Mouse (Mus musculus): ENCODE measurements around the gene Gm9922. TPM values are rescaled to one million over a fixed set of nuclear protein-coding genes. Genes with fewer than 3 reads are reported as not detected.

Gm9922 gene
- polyA plus RNA-seq, 1 experiment from 2014 or later: not detected

Other genes starting within 250 kb of the Gm9922 start
- 6.2 and 6.5 TPM in 2 replicates for gene Tbc1d4, start 120.6 kb downstream of the Gm9922 start, polyA plus RNA-seq (2015; fragmentation: Nextera tagmentation; extraction: Ambion mirVana)
- gene Commd6, start 89.1 kb downstream of the Gm9922 start, polyA plus RNA-seq (2015; fragmentation: Nextera tagmentation; extraction: Ambion mirVana): 93.0 and 102 TPM in 2 replicates
- gene Uchl3, start 75.8 kb downstream of the Gm9922 start, polyA plus RNA-seq (2015; fragmentation: Nextera tagmentation; extraction: Ambion mirVana): 265 and 268 TPM in 2 replicates
- gene Lmo7, start 143 bp upstream of the Gm9922 start, polyA plus RNA-seq (2015; fragmentation: Nextera tagmentation; extraction: Ambion mirVana): 1.4 and 1.8 TPM in 2 replicates

Data from hindbrain, embryonic 13.5 days (tissue).